Mouse (Mus musculus) lung, adult 2 months (tissue): ENCODE measurements at regions not wholly inside any gene's neighbourhood (a gene's known extent, or its start where the extent isn't known, plus 50 kb on each side); places are given as distances from the start of the nearest gene placed in this dataset.
A peak's percentile ranks its signal among the peaks of the same experiment; 100 is the strongest.
"Not testable (repeated sequence)": the region's sequence is repeated elsewhere in the genome, so short reads cannot be mapped to it uniquely, and the experiment has no call there.

Experiments
- DNase-seq: peaks from one replicate; pipeline ENCODE4 v3.0.0; 2022
- H3K4me1 ChIP-seq: fragments of 200-500 bp; 2 replicates; pipeline ENCODE4 v1.6.1; 2011; ENCODE audit warnings: low read length; ENCODE audit not compliant: control insufficient read depth, insufficient read depth
- H3K4me3 ChIP-seq: fragments of 200-500 bp; replicated peaks from 2 replicates; pipeline ENCODE3; 2011; ENCODE audit warnings: low read depth, mild to moderate bottlenecking, control low read depth, low read length; ENCODE audit errors: extremely low read depth
- CTCF ChIP-seq: fragments of 200-500 bp; IDR thresholded peaks from 2 replicates; pipeline ENCODE4 v1.5.1; 2011; ENCODE audit warnings: mild to moderate bottlenecking, low read length, control low read depth; ENCODE audit not compliant: insufficient read depth
- POLR2A ChIP-seq: fragments of 200-500 bp; IDR thresholded peaks from 2 replicates; pipeline ENCODE4 v1.6.1; 2011; ENCODE audit warnings: low read depth, mild to moderate bottlenecking, control low read depth, low read length, borderline replicate concordance; ENCODE audit errors: extremely low read depth
- WGBS: fragments of 180-500 bp; shearing (Covaris S2); methylation state at CpG from one replicate; pipeline ENCODE4 v1.1.7; 2018; 5-methylcytosine and 5-hydroxymethylcytosine counted together

DNA sequence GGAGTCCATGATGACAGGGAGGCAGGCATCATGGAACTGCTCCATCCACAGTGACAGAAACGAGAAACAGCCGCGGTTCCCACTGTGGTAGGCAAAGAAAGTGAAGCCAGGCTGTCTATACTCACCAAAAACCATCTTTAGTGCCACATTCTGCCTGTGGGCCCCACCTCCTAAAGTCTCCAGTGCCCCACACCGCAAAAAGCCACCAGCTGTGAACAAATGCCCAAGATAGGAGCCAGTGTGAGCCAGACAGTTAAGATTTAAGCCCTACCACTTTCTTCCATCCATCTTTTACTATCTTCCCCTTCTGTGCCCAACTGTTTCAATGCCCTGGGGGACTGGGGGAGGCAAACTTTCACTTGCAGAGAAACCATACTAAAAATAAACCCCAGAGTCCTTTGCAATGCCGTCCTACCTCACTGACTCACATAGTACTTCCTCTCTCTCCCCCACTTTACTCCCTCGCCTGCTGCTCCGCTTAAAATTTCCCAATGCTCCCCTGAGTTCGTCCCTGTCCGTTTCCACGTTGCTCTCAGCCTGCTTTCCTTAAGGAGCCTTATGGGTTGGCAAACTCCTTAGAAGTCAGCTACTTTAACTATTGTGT lies 85.7 kb upstream of the Xcl1 start:
- WGBS: 59% methylated on average over 10 of the region's 10 CpGs
- no peaks in the 10 kb centered on the region for H3K4me1 ChIP-seq
- TF ChIP-seq POLR2A (no peak), CTCF (no peak)
- no peak overlapping the region for H3K4me3 ChIP-seq
- no peak for DNase-seq

DNA sequence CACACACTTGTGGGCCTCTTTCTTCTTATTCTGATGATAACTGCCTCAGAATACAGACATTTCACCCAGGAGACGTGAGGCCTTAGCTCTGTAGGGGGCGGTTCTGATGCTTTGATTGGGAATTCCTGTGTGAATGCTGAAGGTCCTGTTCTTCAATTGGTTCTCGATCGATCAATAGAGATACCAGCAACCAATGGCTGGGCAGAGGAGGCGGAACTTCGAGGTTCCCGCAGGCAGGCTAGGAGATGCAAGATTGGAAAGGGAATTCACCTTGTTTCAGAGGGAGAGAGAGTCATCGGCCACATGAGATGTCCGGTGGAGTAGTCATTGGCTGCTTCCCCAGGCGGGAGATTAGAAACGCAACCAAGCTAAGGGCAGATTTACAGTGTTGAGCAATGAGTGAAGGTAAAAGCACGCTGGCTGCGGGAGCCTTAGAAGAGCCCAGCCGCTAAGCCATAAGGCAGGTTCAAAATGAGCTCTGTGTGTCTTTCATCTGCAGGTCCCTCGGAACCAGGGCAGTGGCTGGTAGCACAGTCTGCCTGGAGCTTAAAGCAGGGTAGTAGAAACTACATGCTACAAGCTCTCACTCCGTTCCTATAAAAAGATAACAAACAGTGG lies 83.5 kb upstream of the Xcl1 start:
- DNase-seq: no peak
- H3K4me1 ChIP-seq: no peaks in the 10 kb centered on the region
- 29% methylated on average over 16 of the region's 16 CpGs for WGBS
- no peak for TF ChIP-seq POLR2A
- no peak for TF ChIP-seq CTCF
- H3K4me3 ChIP-seq: no peak overlapping the region

DNA sequence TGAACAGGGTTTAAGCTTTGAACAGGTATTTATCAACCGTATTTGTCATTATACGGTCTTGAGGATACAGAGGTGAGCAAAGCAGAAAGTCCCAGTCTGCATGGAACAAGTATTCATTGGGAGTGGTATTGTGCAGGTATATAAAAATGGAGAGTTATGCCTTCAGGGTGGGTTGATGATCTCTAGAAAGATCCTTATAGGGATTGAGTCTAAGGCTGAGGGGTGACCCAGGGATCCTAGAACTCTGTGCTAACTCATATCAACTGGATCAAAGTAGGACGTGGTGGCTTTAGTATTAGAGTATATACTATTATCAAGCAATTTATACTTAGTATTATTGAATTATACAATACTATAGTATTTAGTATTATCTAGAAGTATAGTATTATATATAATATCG lies 82.9 kb upstream of the Xcl1 start:
- TF ChIP-seq CTCF: no peak
- TF ChIP-seq POLR2A: no peak
- H3K4me3 ChIP-seq: no peak overlapping the region
- H3K4me1 ChIP-seq: no peaks in the 10 kb centered on the region; the same call in 1 of the 2 replicates
- WGBS: 86% methylated on average over 4 of the region's 4 CpGs
- DNase-seq: no peak

DNA sequence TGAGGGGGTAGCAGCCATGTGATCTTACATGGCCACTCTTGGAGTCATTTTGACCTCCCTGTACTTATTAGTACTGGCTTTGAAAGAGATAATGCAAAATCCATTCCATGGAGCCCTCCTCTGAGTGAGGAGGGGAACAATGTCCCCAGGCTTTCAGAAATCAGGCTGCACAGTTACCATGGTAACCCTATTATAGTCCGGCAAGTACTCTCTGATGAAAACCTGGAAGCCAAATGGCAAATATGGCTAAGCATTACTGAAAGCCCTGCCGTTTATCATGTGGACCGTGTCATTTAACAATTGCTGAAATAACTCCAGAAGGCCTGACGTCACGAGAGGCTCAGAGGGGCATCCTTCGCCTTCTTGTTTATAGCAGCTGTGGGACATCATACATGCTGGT lies 82.5 kb upstream of the Xcl1 start:
- no peaks in the 10 kb centered on the region; the same call in 1 of the 2 replicates for H3K4me1 ChIP-seq
- TF ChIP-seq POLR2A (no peak), CTCF (no peak)
- H3K4me3 ChIP-seq: no peak overlapping the region
- no peak for DNase-seq
- WGBS: 86% methylated on average over 6 of the region's 6 CpGs

GRCm38 (mm10) chr1:165014328-165014727 lies 79.0 kb upstream of the Xcl1 start:
- no peak overlapping the region for H3K4me3 ChIP-seq
- no peak for DNase-seq
- H3K4me1 ChIP-seq: no peaks in the 10 kb centered on the region; the same call in 1 of the 2 replicates
- TF ChIP-seq CTCF (no peak), POLR2A (no peak)
- WGBS: 29% methylated on average over 1 of the region's 1 CpGs

DNA sequence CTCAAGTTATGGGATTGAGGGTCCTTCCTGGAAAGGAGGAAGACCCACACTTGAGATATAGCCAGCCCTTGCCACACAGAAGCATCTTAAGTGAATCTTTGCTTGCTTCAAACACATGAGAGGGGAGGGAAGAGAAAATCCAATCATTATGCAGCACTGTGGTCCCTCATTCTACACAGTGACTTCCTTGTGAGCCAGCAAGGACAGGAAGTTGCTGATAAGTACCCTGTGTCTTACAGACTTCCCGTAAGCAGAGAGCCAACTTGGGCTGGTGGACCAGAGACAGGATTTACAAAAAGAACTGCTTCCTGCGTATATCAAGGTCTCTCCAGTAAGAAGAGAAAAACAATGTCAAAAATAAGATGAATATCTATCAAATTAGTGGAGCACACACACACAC lies 78.1 kb upstream of the Xcl1 start:
- no peak for DNase-seq
- Histone ChIP-seq H3K4me1 (no peaks in the 10 kb centered on the region; the same call in 1 of the 2 replicates), H3K4me3 (no peak overlapping the region)
- 22% methylated on average over 2 of the region's 2 CpGs for WGBS
- no peak for TF ChIP-seq CTCF
- TF ChIP-seq POLR2A: no peak

DNA sequence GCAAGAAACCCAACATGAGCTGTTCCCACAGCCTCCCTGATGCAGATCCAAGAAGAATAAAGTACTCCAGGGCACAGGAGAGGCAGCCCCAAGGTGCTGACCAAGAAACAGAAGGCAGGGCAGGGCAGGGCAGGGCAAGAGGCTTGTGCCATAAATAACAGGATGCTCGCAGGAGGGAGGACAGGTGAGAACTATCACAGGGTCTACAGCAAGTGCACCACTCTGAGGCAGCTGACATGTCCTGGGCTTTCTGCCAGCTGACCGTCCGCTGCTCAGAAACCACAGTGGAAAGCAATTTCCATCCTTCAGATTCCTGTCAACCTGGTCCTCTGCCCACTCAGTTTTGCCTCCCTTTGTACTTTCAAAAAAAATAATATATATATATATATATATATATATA lies 77.0 kb upstream of the Xcl1 start:
- 42% methylated on average over 3 of the region's 3 CpGs for WGBS
- no peaks in the 10 kb centered on the region; the same call in 1 of the 2 replicates for H3K4me1 ChIP-seq
- DNase-seq: no peak
- no peak overlapping the region for H3K4me3 ChIP-seq
- TF ChIP-seq POLR2A: no peak
- no peak for TF ChIP-seq CTCF

DNA sequence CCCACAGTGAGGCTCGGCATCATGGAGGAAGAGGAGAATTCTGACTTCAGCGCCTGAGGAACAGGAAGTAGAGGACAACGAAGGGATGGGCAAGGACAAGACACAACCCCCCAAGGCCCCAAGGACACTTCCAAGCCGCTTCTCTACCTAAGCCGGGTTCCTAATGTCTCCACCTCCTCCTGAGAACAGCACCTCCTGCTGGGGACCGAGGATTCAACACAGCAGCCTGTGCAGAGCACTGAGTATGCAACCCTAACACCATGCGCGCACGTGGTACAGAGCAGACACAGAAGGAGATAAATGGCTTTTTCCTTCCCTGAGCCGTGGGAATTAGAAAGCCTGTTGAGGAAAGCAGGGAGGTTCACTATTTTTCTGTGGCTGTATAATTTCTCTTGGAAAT lies 64.2 kb upstream of the Xcl1 start:
- Histone ChIP-seq H3K4me3 (no peak overlapping the region), H3K4me1 (no peaks in the 10 kb centered on the region)
- WGBS: 60% methylated on average over 10 of the region's 10 CpGs
- TF ChIP-seq POLR2A: no peak
- 0 out of 2 replicates have a peak, but pooled peaks have one; percentile 20 for TF ChIP-seq CTCF
- DNase-seq: no peak

- Histone ChIP-seq H3K4me3 (no peak overlapping the region), H3K4me1 (peaks cover 2% of the 10 kb centered on the region; the same call in 1 of the 2 replicates)
- no peak for DNase-seq
- TF ChIP-seq POLR2A: no peak
- no peak for TF ChIP-seq CTCF
- 82% methylated on average over 3 of the region's 3 CpGs for WGBS
Observed at GRCm38 (mm10) chr1:164998621-164999020, 63.3 kb upstream of the Xcl1 start.

GRCm38 (mm10) chr1:164997660-164998059 lies 62.3 kb upstream of the Xcl1 start:
- TF ChIP-seq CTCF: no peak
- TF ChIP-seq POLR2A: no peak
- H3K4me3 ChIP-seq: no peak overlapping the region
- DNase-seq: no peak
- peaks cover 2% of the 10 kb centered on the region; the same call in 1 of the 2 replicates for H3K4me1 ChIP-seq
- WGBS: 29% methylated on average over 5 of the region's 5 CpGs

GRCm38 (mm10) chr1:164994247-164994660 lies 58.9 kb upstream of the Xcl1 start:
- 15% methylated on average over 6 of the region's 6 CpGs for WGBS
- H3K4me1 ChIP-seq: peaks cover 2% of the 10 kb centered on the region; the same call in 1 of the 2 replicates
- no peak for TF ChIP-seq POLR2A
- no peak for TF ChIP-seq CTCF
- no peak for DNase-seq
- no peak overlapping the region for H3K4me3 ChIP-seq

- not testable (repeated sequence) for H3K4me1 ChIP-seq, H3K4me3 ChIP-seq, DNase-seq
Observed at GRCm38 (mm10) chr1:164993175-164993875, 58.0 kb upstream of the Xcl1 start.
